Mouse (Mus musculus) olfactory bulb, adult 2 months (tissue): ENCODE measurements around the gene Slc24a4.

ENCODE experiments used
- CTCF ChIP-seq: fragments of 200-500 bp; IDR thresholded peaks from 2 replicates; pipeline ENCODE4 v1.5.1; 2012; ENCODE audit warnings: low read depth, mild to moderate bottlenecking, low read length, moderate library complexity; ENCODE audit not compliant: insufficient read depth
- POLR2A ChIP-seq: fragments of 200-500 bp; IDR thresholded peaks from 2 replicates; pipeline ENCODE4 v1.6.1; 2012; ENCODE audit warnings: mild to moderate bottlenecking, low read depth, low read length, moderate library complexity; ENCODE audit not compliant: insufficient read depth

- TF ChIP-seq POLR2A = no peak
- no peak for TF ChIP-seq CTCF
These were observed 15.6 kb upstream of the Slc24a4 start for GRCm38 (mm10) chr12:102112901-102113300.
